Mouse (Mus musculus) MEL (cell line): ENCODE measurements around the gene Rnf34. TPM values are rescaled to one million over a fixed set of nuclear protein-coding genes. Genes with fewer than 3 reads are reported as not detected.

ENCODE experiments used
- DNase-seq: peaks from one replicate; pipeline ENCODE4 v3.0.0; 2011; ENCODE audit warnings: low read depth, low spot score
- H3K27ac ChIP-seq: 2 replicates; pipeline ENCODE4 v1.5.1; 2012; ENCODE audit warnings: low read depth, mild to moderate bottlenecking, control low read depth, low read length, moderate library complexity; ENCODE audit not compliant: control insufficient read depth
- H3K27me3 ChIP-seq, 2 experiments: fragments of 150-350 bp in 1 of 2; sonication (generic) in 1 of 2; 2 replicates each; pipeline ENCODE4 v1.6.1; 2012; ENCODE audit warnings: low read length in 2 of 2, mild to moderate bottlenecking in 2 of 2, improper control_type of control experiment in 1 of 2, moderate library complexity in 1 of 2; ENCODE audit not compliant: insufficient read depth in 2 of 2, control insufficient read depth in 1 of 2
- H3K36me3 ChIP-seq, 2 experiments: 2 replicates each; pipeline ENCODE4 v1.6.1; 2012 to 2014; ENCODE audit warnings: low read length in 2 of 2, improper control_type of control experiment in 1 of 2, inconsistent platforms in 1 of 2, mild to moderate bottlenecking in 1 of 2; ENCODE audit not compliant: insufficient read depth in 2 of 2, control insufficient read depth in 1 of 2
- H3K4me1 ChIP-seq, 2 experiments: fragments of 150-350 bp in 1 of 2; sonication (generic) in 1 of 2; 2 replicates each; pipeline ENCODE4 v1.6.1; 2012; ENCODE audit warnings: low read length in 2 of 2, improper control_type of control experiment in 1 of 2, mild to moderate bottlenecking in 1 of 2; ENCODE audit not compliant: insufficient read depth in 2 of 2, control insufficient read depth in 1 of 2
- H3K4me3 ChIP-seq, 2 experiments: fragments of 150-350 bp in 1 of 2; sonication (generic) in 1 of 2; 2 replicates each; pipeline ENCODE4 v1.5.1; 2012; ENCODE audit warnings: low read depth in 2 of 2, low read length in 2 of 2, mild to moderate bottlenecking in 2 of 2, moderate library complexity in 2 of 2, control low read depth in 1 of 2, improper control_type of control experiment in 1 of 2; ENCODE audit not compliant: control insufficient read depth in 1 of 2, insufficient read depth in 1 of 2
- H3K79me2 ChIP-seq: 2 replicates; pipeline ENCODE4 v1.6.1; 2012; ENCODE audit warnings: mild to moderate bottlenecking, low read length, moderate library complexity; ENCODE audit not compliant: control insufficient read depth, poor library complexity, insufficient read depth
- H3K9ac ChIP-seq: 2 replicates; pipeline ENCODE4 v1.6.1; 2012; ENCODE audit warnings: low read depth, mild to moderate bottlenecking, control low read depth, low read length, moderate library complexity; ENCODE audit not compliant: control insufficient read depth, poor library complexity, severe bottlenecking
- H3K9me3 ChIP-seq: fragments of 150-350 bp; sonication (generic); replicated peaks from 2 replicates; pipeline ENCODE4 v1.6.1; 2012; ENCODE audit warnings: mild to moderate bottlenecking, low read length, improper control_type of control experiment, moderate library complexity; ENCODE audit not compliant: insufficient read depth
- CHD1 ChIP-seq: IDR thresholded peaks from 2 replicates; pipeline ENCODE4 v1.6.1; 2012; ENCODE audit warnings: low read depth, mild to moderate bottlenecking, inconsistent platforms, low read length, improper control_type of control experiment
- CHD2 ChIP-seq: IDR thresholded peaks from 2 replicates; pipeline ENCODE4 v1.6.1; 2011; ENCODE audit warnings: low read length, improper control_type of control experiment
- CTCF ChIP-seq, 3 experiments: IDR thresholded peaks in 2 of 3; conservative IDR thresholded peaks in 1 of 3; 2 replicates each; pipeline ENCODE4 v1.5.1; 2011 to 2012; ENCODE audit warnings: low read length in 3 of 3, low read depth in 2 of 3, mild to moderate bottlenecking in 2 of 3, improper control_type of control experiment in 1 of 3, inconsistent platforms in 1 of 3, mixed read lengths in 1 of 3, moderate library complexity in 1 of 3; ENCODE audit not compliant: control insufficient read depth in 1 of 3, insufficient read depth in 1 of 3, poor library complexity in 1 of 3, severe bottlenecking in 1 of 3
- E2F4 ChIP-seq: IDR thresholded peaks from 2 replicates; pipeline ENCODE4 v1.6.1; 2011; ENCODE audit warnings: low read depth, low read length, improper control_type of control experiment, borderline replicate concordance
- ELF1 ChIP-seq: IDR thresholded peaks from 2 replicates; pipeline ENCODE4 v1.6.1; 2014; ENCODE audit warnings: low read depth, mild to moderate bottlenecking, inconsistent platforms, low read length, improper control_type of control experiment, moderate library complexity
- GABPA ChIP-seq: IDR thresholded peaks from 2 replicates; pipeline ENCODE4 v1.6.1; 2012; ENCODE audit warnings: low read depth, mild to moderate bottlenecking, inconsistent platforms, low read length, improper control_type of control experiment, moderate library complexity
- HCFC1 ChIP-seq: IDR thresholded peaks from 2 replicates; pipeline ENCODE4 v1.6.1; 2012; ENCODE audit warnings: low read depth, mild to moderate bottlenecking, inconsistent platforms, low read length, improper control_type of control experiment, moderate library complexity
- JUND ChIP-seq: IDR thresholded peaks from 2 replicates; pipeline ENCODE4 v1.6.1; 2011; ENCODE audit warnings: low read depth, mild to moderate bottlenecking, improper control_type of control experiment, low read length
- KAT2A ChIP-seq: conservative IDR thresholded peaks from 2 replicates; pipeline ENCODE4 v1.6.1; 2012; ENCODE audit warnings: low read depth, low read length, improper control_type of control experiment, inconsistent platforms
- MAX ChIP-seq: IDR thresholded peaks from 2 replicates; pipeline ENCODE4 v1.6.1; 2011; ENCODE audit warnings: low read length, improper control_type of control experiment
- MYB ChIP-seq: IDR thresholded peaks from 2 replicates; pipeline ENCODE4 v1.6.1; 2011; ENCODE audit warnings: mild to moderate bottlenecking, low read depth, low read length, improper control_type of control experiment
- MYC ChIP-seq: IDR thresholded peaks from 2 replicates; pipeline ENCODE4 v1.6.1; 2011; ENCODE audit warnings: low read depth, mild to moderate bottlenecking, low read length, improper control_type of control experiment, moderate library complexity
- POLR2A ChIP-seq, 2 experiments: IDR thresholded peaks; 2 replicates each; pipeline ENCODE4 v1.6.1; 2011 to 2012; ENCODE audit warnings: low read length in 2 of 2, mild to moderate bottlenecking in 2 of 2, control low read depth in 1 of 2, improper control_type of control experiment in 1 of 2, low read depth in 1 of 2, moderate library complexity in 1 of 2; ENCODE audit not compliant: control insufficient read depth in 1 of 2, insufficient read depth in 1 of 2, poor library complexity in 1 of 2
- POLR2AphosphoS5 ChIP-seq: IDR thresholded peaks from 2 replicates; pipeline ENCODE4 v1.6.1; 2012; ENCODE audit warnings: low read depth, borderline replicate concordance, mild to moderate bottlenecking, inconsistent platforms, low read length, moderate library complexity, mixed read lengths
- RAD21 ChIP-seq: IDR thresholded peaks from 2 replicates; pipeline ENCODE4 v1.6.1; 2011; ENCODE audit warnings: mild to moderate bottlenecking, low read depth, low read length, improper control_type of control experiment
- RCOR1 ChIP-seq: IDR thresholded peaks from 2 replicates; pipeline ENCODE4 v1.6.1; 2012; ENCODE audit warnings: low read depth, mild to moderate bottlenecking, inconsistent platforms, low read length, improper control_type of control experiment
- SIN3A ChIP-seq: IDR thresholded peaks from 2 replicates; pipeline ENCODE4 v1.6.1; 2012; ENCODE audit warnings: low read length, improper control_type of control experiment, inconsistent platforms
- SMC3 ChIP-seq: IDR thresholded peaks from 2 replicates; pipeline ENCODE4 v1.6.1; 2011; ENCODE audit warnings: low read depth, low read length, improper control_type of control experiment
- TBP ChIP-seq: IDR thresholded peaks from 2 replicates; pipeline ENCODE4 v1.8.0; 2011; ENCODE audit warnings: low read depth, low read length, improper control_type of control experiment
- TCF12 ChIP-seq: IDR thresholded peaks from 2 replicates; pipeline ENCODE4 v1.6.1; 2014; ENCODE audit warnings: low read depth, mild to moderate bottlenecking, inconsistent platforms, low read length, improper control_type of control experiment, moderate library complexity
- USF2 ChIP-seq, 2 experiments: IDR thresholded peaks; 2 replicates each; pipeline ENCODE4 v1.6.1; 2011 to 2012; ENCODE audit warnings: improper control_type of control experiment in 2 of 2, low read length in 2 of 2, borderline replicate concordance in 1 of 2, inconsistent platforms in 1 of 2, low read depth in 1 of 2, mild to moderate bottlenecking in 1 of 2; ENCODE audit not compliant: insufficient read depth in 1 of 2
- ZC3H11A ChIP-seq: IDR thresholded peaks from 2 replicates; pipeline ENCODE4 v1.6.1; 2012; ENCODE audit warnings: low read depth, mild to moderate bottlenecking, inconsistent platforms, low read length, improper control_type of control experiment
- ZMIZ1 ChIP-seq: IDR thresholded peaks from 2 replicates; pipeline ENCODE4 v1.6.1; 2012; ENCODE audit warnings: low read depth, mild to moderate bottlenecking, inconsistent platforms, low read length, improper control_type of control experiment, moderate library complexity
- polyA plus RNA-seq, 2 experiments: library from polyadenylated mRNA; stranded (reverse) in 1 of 2; unstranded in 1 of 2; fragments of >175 nt in 1 of 2; fragments of >200 nt in 1 of 2; gene quantifications; 2 replicates each; pipeline versions ENCODE4 v1.2.1 to v1.2.4; 2012; ENCODE audit warnings: low replicate concordance in 2 of 2, low read depth in 1 of 2; ENCODE audit not compliant: insufficient read length in 2 of 2, insufficient read depth in 1 of 2, missing spikeins in 1 of 2
- total RNA-seq: library from RNA; depleted of rRNA; stranded (reverse); fragments of 300-350 nt; gene quantifications from 2 replicates; pipeline ENCODE4 v1.2.3, GENCODE M21; 2012

Gene Rnf34
- total and polyA plus RNA-seq, 3 experiments = 14.8 to 27.4 TPM; not detected in 1

DNA sequence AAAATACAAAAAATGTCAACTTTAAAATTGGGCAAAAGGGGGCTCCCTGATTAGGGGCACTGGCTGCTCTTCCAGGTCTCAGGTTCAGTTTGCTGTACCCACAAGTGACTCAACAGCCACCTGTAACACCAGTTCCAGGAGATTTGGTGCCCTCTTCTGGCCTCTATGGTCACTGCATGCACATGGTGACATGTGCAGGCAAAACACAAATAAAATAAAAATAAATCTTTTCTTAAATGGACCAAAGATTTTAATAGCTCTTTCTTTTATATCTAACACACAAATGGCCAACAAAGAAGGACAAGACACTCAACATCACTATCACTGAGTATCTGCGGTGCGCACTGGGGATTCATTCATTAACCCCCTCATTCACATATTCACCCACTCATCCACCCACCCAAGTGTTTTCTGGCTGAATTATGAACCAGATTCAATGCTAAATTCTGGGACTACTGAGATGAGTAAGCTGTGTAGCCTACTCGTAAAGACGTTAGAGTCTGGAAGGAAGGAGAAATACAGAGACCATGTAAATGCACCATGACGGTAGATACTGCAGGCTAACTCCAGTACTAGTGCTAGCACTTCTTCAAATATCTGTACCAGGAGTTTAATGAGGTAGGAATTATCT is 44.3 kb downstream of the Rnf34 start:
- H3K27ac ChIP-seq = no peak overlapping the region
- no peaks in the 10 kb centered on the region for H3K9me3 ChIP-seq
- no peak overlapping the region for H3K9ac ChIP-seq
- H3K79me2 ChIP-seq = peaks cover 30% of the 10 kb centered on the region
- no peaks in the 10 kb centered on the region for H3K27me3 ChIP-seq
- H3K36me3 ChIP-seq = peaks cover 0 to 5% of the 10 kb centered on the region in 2 experiments; a peak in 3 of 4 replicates
- TF ChIP-seq RCOR1 (no peak), CHD2 (no peak), CHD1 (no peak), ZMIZ1 (no peak), POLR2AphosphoS5 (no peak), SMC3 (peak; percentile 58), KAT2A (no peak), USF2 (IDR thresholded peaks at IDR 0.05; ENCODE audit: borderline replicate concordance in 1 of 2, insufficient read depth in 1 of 2, low read depth in 1 of 2, low read length in 2 of 2) (no peak), POLR2A (IDR thresholded peaks at IDR 0.05; ENCODE audit: control insufficient read depth in 1 of 2, insufficient read depth in 1 of 2, low read depth in 1 of 2, low read length in 2 of 2, poor library complexity in 1 of 2) (no peak), CTCF (IDR thresholded peaks at IDR 0.05 in 2 of 3, conservative IDR thresholded peaks at IDR 0.05 in 1 of 3; ENCODE audit: control insufficient read depth in 1 of 3, insufficient read depth in 1 of 3, low read depth in 2 of 3, low read length in 3 of 3, poor library complexity in 1 of 3, severe bottlenecking in 1 of 3) (peak; percentile 73 to 75 (median 73)), ZC3H11A (peak; percentile 48), ELF1 (no peak), TBP (no peak), E2F4 (no peak), RAD21 (peak; percentile 64), SIN3A (peak; percentile 32; the same call in 1 of the 2 replicates), JUND (no peak), MAX (peak; percentile 67; the same call in 1 of the 2 replicates), MYC (peak; percentile 93), TCF12 (no peak), HCFC1 (no peak), MYB (no peak), GABPA (no peak)
- H3K4me3 ChIP-seq = no peak overlapping the region
- peak; percentile 82 for DNase-seq
- H3K4me1 ChIP-seq = peaks cover 0 to 7% of the 10 kb centered on the region in 2 experiments; a peak in 2 of 4 replicates
